Mouse (Mus musculus): ENCODE results near the gene Atp6v1d. TPM values are rescaled to one million over a fixed set of nuclear protein-coding genes. Genes with fewer than 3 reads are reported as not detected.

The Atp6v1d gene
- polyA plus RNA-seq, 1 experiment from 2014 or later, result 124 TPM

GRCm38 (mm10) chr12:78814437-78814836 is 47.0 kb downstream of the Atp6v1d start:
- Histone ChIP-seq H3K27me3 (replicated peaks; ENCODE audit: control insufficient read depth, insufficient read depth, low read length) (no peaks in the 10 kb centered on the region), H3K9ac (ENCODE audit: low read depth, low read length) (no peak overlapping the region), H3K4me2 (replicated peaks; ENCODE audit: low read depth) (no peak overlapping the region), H3K4me3 (ENCODE audit: low read depth, low read length) (no peak overlapping the region), H3K4me1 (replicated peaks; ENCODE audit: control insufficient read depth, insufficient read depth, low read length) (no peaks in the 10 kb centered on the region), H3K36me3 (ENCODE audit: control insufficient read depth, insufficient read depth) (peaks cover 4% of the 10 kb centered on the region; the same call in 1 of the 2 replicates), H3K27ac (ENCODE audit: low read depth, low read length) (no peak overlapping the region), H3K9me3 (ENCODE audit: control insufficient read depth) (no peaks in the 10 kb centered on the region)
- TF ChIP-seq CTCF (IDR thresholded peaks at IDR 0.05; ENCODE audit: low read depth), result peak; percentile 53
- no peak for ATAC-seq

GRCm38 (mm10) chr12:78801836-78802235 is 59.6 kb downstream of the Atp6v1d start:
- no peak for TF ChIP-seq CTCF (IDR thresholded peaks at IDR 0.05; ENCODE audit: low read depth)
- Histone ChIP-seq H3K4me3 (ENCODE audit: low read depth, low read length) (no peak overlapping the region), H3K27me3 (replicated peaks; ENCODE audit: control insufficient read depth, insufficient read depth, low read length) (no peaks in the 10 kb centered on the region), H3K4me2 (replicated peaks; ENCODE audit: low read depth) (no peak overlapping the region), H3K9me3 (ENCODE audit: control insufficient read depth) (no peaks in the 10 kb centered on the region), H3K27ac (ENCODE audit: low read depth, low read length) (no peak overlapping the region), H3K9ac (ENCODE audit: low read depth, low read length) (no peak overlapping the region), H3K36me3 (ENCODE audit: control insufficient read depth, insufficient read depth) (peaks cover 14% of the 10 kb centered on the region), H3K4me1 (replicated peaks; ENCODE audit: control insufficient read depth, insufficient read depth, low read length) (no peaks in the 10 kb centered on the region)
- ATAC-seq, result no peak

GRCm38 (mm10) chr12:78800036-78800435 is 61.4 kb downstream of the Atp6v1d start:
- Histone ChIP-seq H3K4me3 (ENCODE audit: low read depth, low read length) (no peak overlapping the region), H3K9me3 (ENCODE audit: control insufficient read depth) (no peaks in the 10 kb centered on the region), H3K4me2 (replicated peaks; ENCODE audit: low read depth) (no peak overlapping the region), H3K27ac (ENCODE audit: low read depth, low read length) (no peak overlapping the region), H3K36me3 (ENCODE audit: control insufficient read depth, insufficient read depth) (peaks cover 14% of the 10 kb centered on the region), H3K9ac (ENCODE audit: low read depth, low read length) (no peak overlapping the region), H3K4me1 (replicated peaks; ENCODE audit: control insufficient read depth, insufficient read depth, low read length) (no peaks in the 10 kb centered on the region), H3K27me3 (replicated peaks; ENCODE audit: control insufficient read depth, insufficient read depth, low read length) (no peaks in the 10 kb centered on the region)
- ATAC-seq, result no peak
- 92% methylated on average over 3 of the region's 3 CpGs for WGBS
- TF ChIP-seq CTCF (IDR thresholded peaks at IDR 0.05; ENCODE audit: low read depth), result no peak

- no peak for TF ChIP-seq CTCF (IDR thresholded peaks at IDR 0.05; ENCODE audit: low read depth)
- no peak overlapping the region for H3K4me2 ChIP-seq (replicated peaks; ENCODE audit: low read depth)
- ATAC-seq, result no peak
- WGBS, result 10% methylated on average over 1 of the region's 1 CpGs
- H3K27me3 ChIP-seq (replicated peaks; ENCODE audit: control insufficient read depth, insufficient read depth, low read length), result no peaks in the 10 kb centered on the region
- no peak overlapping the region for H3K4me3 ChIP-seq (ENCODE audit: low read depth, low read length)
- H3K4me1 ChIP-seq (replicated peaks; ENCODE audit: control insufficient read depth, insufficient read depth, low read length), result no peaks in the 10 kb centered on the region
- H3K9ac ChIP-seq (ENCODE audit: low read depth, low read length), result no peak overlapping the region
- H3K27ac ChIP-seq (ENCODE audit: low read depth, low read length), result no peak overlapping the region
- no peaks in the 10 kb centered on the region for H3K9me3 ChIP-seq (ENCODE audit: control insufficient read depth)
- H3K36me3 ChIP-seq (ENCODE audit: control insufficient read depth, insufficient read depth), result peaks cover 14% of the 10 kb centered on the region
These were observed 67.2 kb downstream of the Atp6v1d start for GRCm38 (mm10) chr12:78794236-78794635.

- Histone ChIP-seq H3K4me2 (replicated peaks; ENCODE audit: low read depth) (no peak overlapping the region), H3K4me1 (replicated peaks; ENCODE audit: control insufficient read depth, insufficient read depth, low read length) (no peaks in the 10 kb centered on the region), H3K27ac (ENCODE audit: low read depth, low read length) (no peak overlapping the region), H3K9me3 (ENCODE audit: control insufficient read depth) (no peaks in the 10 kb centered on the region), H3K36me3 (ENCODE audit: control insufficient read depth, insufficient read depth) (no peaks in the 10 kb centered on the region), H3K9ac (ENCODE audit: low read depth, low read length) (no peak overlapping the region), H3K4me3 (ENCODE audit: low read depth, low read length) (no peak overlapping the region), H3K27me3 (replicated peaks; ENCODE audit: control insufficient read depth, insufficient read depth, low read length) (no peaks in the 10 kb centered on the region)
- TF ChIP-seq CTCF (IDR thresholded peaks at IDR 0.05; ENCODE audit: low read depth), result no peak
- WGBS, result 53% methylated on average over 2 of the region's 2 CpGs
- ATAC-seq, result no peak
These were observed 70.6 kb downstream of the Atp6v1d start for GRCm38 (mm10) chr12:78790791-78791190.

Other genes starting within 250 kb of the Atp6v1d start
- not detected in 2 replicates for gene Fam71d, start 170.1 kb downstream of the Atp6v1d start, polyA plus RNA-seq (2015; fragmentation: Nextera tagmentation; extraction: Ambion mirVana)
- gene Mpp5, start 112.7 kb downstream of the Atp6v1d start, polyA plus RNA-seq (2015; fragmentation: Nextera tagmentation; extraction: Ambion mirVana), result 37.5 and 40.2 TPM in 2 replicates
- 71.2 and 77.6 TPM in 2 replicates for gene Eif2s1, start 181 bp upstream of the Atp6v1d start, polyA plus RNA-seq (2015; fragmentation: Nextera tagmentation; extraction: Ambion mirVana)
- 21.5 and 23.5 TPM in 2 replicates for gene Plek2, start 45.3 kb upstream of the Atp6v1d start, polyA plus RNA-seq (2015; fragmentation: Nextera tagmentation; extraction: Ambion mirVana)
- 8.6 and 11.9 TPM in 2 replicates for gene Tmem229b, start 146.0 kb upstream of the Atp6v1d start, polyA plus RNA-seq (2015; fragmentation: Nextera tagmentation; extraction: Ambion mirVana)
- 12.2 and 12.6 TPM in 2 replicates for gene Plekhh1, start 167.5 kb upstream of the Atp6v1d start, polyA plus RNA-seq (2015; fragmentation: Nextera tagmentation; extraction: Ambion mirVana)
- 18.2 and 20.9 TPM in 2 replicates for gene Pigh, start 228.0 kb upstream of the Atp6v1d start, polyA plus RNA-seq (2015; fragmentation: Nextera tagmentation; extraction: Ambion mirVana)